Mouse (Mus musculus) liver, embryonic 16.5 days (tissue): ENCODE data around the gene Relch. TPM values are rescaled to one million over a fixed set of nuclear protein-coding genes. Genes with fewer than 3 reads are reported as not detected.
A peak's percentile ranks its signal among the peaks of the same experiment; 100 is the strongest.

Experiments used
- ATAC-seq: fragments of 200-750 bp; cut with Nextera tagmentation; 2 replicates; pipeline ENCODE4 v1.8.0; 2017; ENCODE audit warnings: low read depth, mild to moderate bottlenecking, moderate number of reproducible peaks, moderate library complexity
- H3K27ac ChIP-seq: fragments of 300-500 bp; sonication (generic); 2 replicates; pipeline ENCODE4 v1.5.1; 2014; ENCODE audit warnings: mild to moderate bottlenecking, low read length
- H3K27me3 ChIP-seq: fragments of 300-500 bp; sonication (generic); 2 replicates; pipeline ENCODE4 v1.6.1; 2014; ENCODE audit warnings: low read depth, low read length, mixed read lengths; ENCODE audit not compliant: control insufficient read depth, insufficient read depth
- H3K36me3 ChIP-seq: fragments of 300-500 bp; sonication (generic); 2 replicates; pipeline ENCODE4 v1.6.1; 2014; ENCODE audit warnings: mild to moderate bottlenecking; ENCODE audit not compliant: control insufficient read depth, insufficient read depth
- H3K4me1 ChIP-seq: fragments of 300-500 bp; sonication (generic); 2 replicates; pipeline ENCODE4 v1.6.1; 2014; ENCODE audit warnings: low read depth, low read length, mixed read lengths; ENCODE audit not compliant: control insufficient read depth
- H3K4me2 ChIP-seq: fragments of 300-500 bp; sonication (generic); 2 replicates; pipeline ENCODE4 v1.6.1; 2014; ENCODE audit warnings: low read depth, low read length, mixed read lengths
- H3K4me3 ChIP-seq: fragments of 300-500 bp; sonication (generic); 2 replicates; pipeline ENCODE4 v1.5.1; 2014; ENCODE audit warnings: low read depth, mild to moderate bottlenecking, low read length
- H3K9ac ChIP-seq: fragments of 300-500 bp; sonication (generic); 2 replicates; pipeline ENCODE4 v1.6.1; 2014; ENCODE audit warnings: low read depth, low read length
- H3K9me3 ChIP-seq: fragments of 300-500 bp; sonication (generic); replicated peaks from 2 replicates; pipeline ENCODE4 v1.6.1; 2016; ENCODE audit warnings: low read length; ENCODE audit not compliant: control insufficient read depth
- WGBS: fragments of 180-500 bp; shearing (Covaris S2); extraction: QIAGEN DNeasy Blood & Tissue Kit; methylation state at CpG from one replicate; pipeline ENCODE4 v1.1.7; 2014; ENCODE audit not compliant: insufficient replicate concordance; 5-methylcytosine and 5-hydroxymethylcytosine counted together
- polyA plus RNA-seq: library from polyadenylated mRNA; unstranded; fragments of >200 nt; fragmentation: Nextera tagmentation; extraction: Ambion mirVana; gene quantifications from 2 replicates; pipeline ENCODE4 v1.2.1, GENCODE M21; 2015

Gene Relch
- polyA plus RNA-seq, result 8.6 and 9.9 TPM in 2 replicates

DNA sequence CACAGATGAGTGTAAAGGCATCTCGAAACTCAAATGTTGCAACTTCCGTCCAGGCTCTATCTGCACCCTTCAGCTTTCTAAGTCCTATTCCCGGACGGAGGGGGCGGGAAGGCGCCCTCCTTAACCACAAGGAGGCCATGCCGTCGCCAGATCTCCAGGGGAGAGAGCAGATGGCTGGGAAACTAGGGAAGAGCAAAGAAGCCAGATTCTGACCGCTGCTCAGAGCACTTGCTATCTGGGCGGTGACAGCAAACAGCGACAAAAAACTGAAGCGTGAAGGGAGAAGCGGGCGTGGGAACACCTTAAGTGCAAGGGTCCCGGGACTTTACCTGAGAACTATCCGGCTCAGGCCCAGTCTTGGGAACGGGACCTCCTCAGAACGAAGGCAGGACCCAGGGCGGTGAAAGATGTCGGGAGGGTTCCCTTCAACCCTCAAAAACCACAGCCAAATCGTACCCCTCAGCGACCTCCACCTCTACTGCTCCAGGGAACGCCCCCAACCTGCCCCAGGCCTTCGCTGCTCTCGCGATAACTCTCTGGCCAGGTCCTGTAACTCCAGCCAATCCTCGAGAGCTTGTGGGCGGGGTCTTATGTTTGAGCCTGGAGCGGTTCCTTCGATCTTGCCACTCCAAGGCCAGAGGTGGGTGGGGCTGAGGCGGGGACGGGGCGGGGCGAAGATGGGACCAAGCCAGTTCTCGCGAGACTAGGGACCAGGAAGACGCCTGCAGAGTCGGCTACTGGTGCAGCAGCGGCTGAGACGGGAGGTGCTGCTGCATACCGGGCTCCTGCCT, at the start of gene Relch, which contains the start of gene Pign:
Relch (plus strand) TSS at position 691 of the 791 bp plus-strand sequence.
Pign (minus strand) TSS at position 507 of the 791 bp plus-strand sequence.
- no peaks in the 10 kb centered on the region for H3K9me3 ChIP-seq
- peaks cover 11% of the 10 kb centered on the region for H3K4me1 ChIP-seq
- peak; percentile 98 for ATAC-seq
- no peaks in the 10 kb centered on the region for H3K36me3 ChIP-seq
- no peaks in the 10 kb centered on the region for H3K27me3 ChIP-seq
- peak within 1 kb of the TSS; percentile 94 for H3K4me3 ChIP-seq
- H3K4me2 ChIP-seq, result peak within 1 kb of the TSS; percentile 89
- H3K27ac ChIP-seq, result peak within 1 kb of the TSS; percentile 84
- H3K9ac ChIP-seq, result peak within 1 kb of the TSS; percentile 91
- under 1% methylated on average over 41 of the region's 41 CpGs for WGBS

DNA sequence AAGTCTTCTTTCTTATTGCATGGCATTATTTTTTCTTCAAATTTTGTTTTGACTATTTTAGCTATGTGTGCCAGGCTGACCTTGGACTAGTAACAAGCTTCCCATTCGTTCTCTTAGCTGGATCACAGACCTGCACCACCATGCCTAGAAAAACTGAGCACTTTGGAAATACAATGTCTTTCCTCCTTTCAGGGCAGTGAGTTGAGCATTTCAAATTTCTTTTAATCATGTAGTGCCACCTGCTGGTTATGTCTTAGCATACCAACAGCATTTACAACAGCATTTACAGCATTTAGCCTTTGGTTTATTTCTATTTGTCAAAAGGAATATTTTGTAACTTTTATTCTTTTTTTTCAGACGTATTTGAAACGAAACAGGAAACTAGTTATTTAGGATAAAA, 33.2 kb upstream of the Relch start:
- Histone ChIP-seq H3K4me2 (no peak overlapping the region), H3K27ac (no peak overlapping the region), H3K4me3 (no peak overlapping the region), H3K4me1 (no peaks in the 10 kb centered on the region), H3K36me3 (no peaks in the 10 kb centered on the region), H3K27me3 (no peaks in the 10 kb centered on the region), H3K9ac (no peak overlapping the region), H3K9me3 (no peaks in the 10 kb centered on the region)
- no peak for ATAC-seq
- WGBS, result 34% methylated on average over 3 of the region's 3 CpGs

DNA sequence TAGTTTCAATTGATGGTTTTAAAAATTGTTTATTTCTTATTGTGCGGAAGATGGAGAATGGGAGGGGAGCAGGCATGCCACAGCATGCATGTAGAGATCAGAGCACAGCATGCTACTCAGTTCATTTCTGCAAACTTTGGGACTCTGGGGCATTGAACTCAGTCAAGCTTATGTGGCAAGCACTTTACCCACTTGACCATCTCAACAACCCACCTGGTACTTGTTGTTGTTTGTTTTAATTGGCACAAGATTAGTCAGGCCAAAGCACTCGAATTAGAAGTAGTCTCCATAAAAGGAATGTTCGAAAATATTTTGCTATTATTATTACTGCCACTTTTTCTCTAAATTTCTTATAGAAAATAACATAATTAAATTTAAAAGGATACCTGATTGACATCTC, 19.6 kb upstream of the Relch start:
- no peak for ATAC-seq
- WGBS, result 72% methylated on average over 3 of the region's 3 CpGs
- peaks cover 5% of the 10 kb centered on the region; the same call in 1 of the 2 replicates for H3K36me3 ChIP-seq
- no peak overlapping the region for H3K27ac ChIP-seq
- H3K9ac ChIP-seq, result no peak overlapping the region
- H3K9me3 ChIP-seq, result no peaks in the 10 kb centered on the region
- H3K27me3 ChIP-seq, result no peaks in the 10 kb centered on the region
- no peak overlapping the region for H3K4me2 ChIP-seq
- no peaks in the 10 kb centered on the region for H3K4me1 ChIP-seq
- H3K4me3 ChIP-seq, result no peak overlapping the region

DNA sequence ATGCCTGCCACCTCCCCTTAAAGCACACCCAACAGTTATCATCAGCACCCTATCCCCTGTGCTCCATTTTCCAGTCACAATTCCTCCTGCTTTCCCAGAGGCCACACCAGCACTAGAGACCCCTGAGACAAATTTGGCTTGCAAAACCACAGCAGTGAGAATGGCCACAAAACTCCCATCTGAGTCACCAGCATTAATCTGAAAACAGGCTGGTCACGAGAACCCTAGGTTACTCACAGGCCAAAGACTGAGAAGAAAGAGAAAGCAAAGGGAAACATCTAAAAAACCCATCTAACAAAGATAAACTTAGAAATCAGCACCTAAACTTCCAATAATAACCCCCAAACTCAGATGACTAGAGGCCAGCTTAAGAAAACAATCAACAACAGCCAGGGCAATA, 13.0 kb upstream of the Relch start:
- H3K4me2 ChIP-seq, result no peak overlapping the region
- no peaks in the 10 kb centered on the region for H3K9me3 ChIP-seq
- H3K36me3 ChIP-seq, result peaks cover 5% of the 10 kb centered on the region; the same call in 1 of the 2 replicates
- 74% methylated on average over 1 of the region's 1 CpGs for WGBS
- ATAC-seq, result no peak
- H3K4me3 ChIP-seq, result no peak overlapping the region
- no peak overlapping the region for H3K9ac ChIP-seq
- no peaks in the 10 kb centered on the region for H3K4me1 ChIP-seq
- no peak overlapping the region for H3K27ac ChIP-seq
- H3K27me3 ChIP-seq, result no peaks in the 10 kb centered on the region

DNA sequence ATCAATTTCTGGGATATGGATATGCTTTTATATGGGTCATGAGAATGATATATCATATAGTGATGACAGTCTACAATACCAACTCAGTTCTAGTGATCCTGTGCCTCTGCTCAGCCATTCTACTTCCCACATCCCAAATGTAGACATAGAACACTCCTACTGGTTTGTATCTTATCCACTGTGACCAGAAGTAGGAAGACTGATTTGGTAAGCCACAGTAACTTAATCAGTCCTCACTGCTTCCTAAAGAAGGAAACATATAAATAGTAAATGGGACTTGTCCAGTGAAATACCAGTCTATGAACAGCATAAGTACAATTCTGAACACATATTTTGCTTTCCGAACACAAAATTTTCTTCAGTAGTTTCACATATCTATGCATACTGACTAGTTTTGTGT, 9.7 kb upstream of the Relch start:
- no peaks in the 10 kb centered on the region for H3K9me3 ChIP-seq
- no peak for ATAC-seq
- 83% methylated on average over 1 of the region's 1 CpGs for WGBS

DNA sequence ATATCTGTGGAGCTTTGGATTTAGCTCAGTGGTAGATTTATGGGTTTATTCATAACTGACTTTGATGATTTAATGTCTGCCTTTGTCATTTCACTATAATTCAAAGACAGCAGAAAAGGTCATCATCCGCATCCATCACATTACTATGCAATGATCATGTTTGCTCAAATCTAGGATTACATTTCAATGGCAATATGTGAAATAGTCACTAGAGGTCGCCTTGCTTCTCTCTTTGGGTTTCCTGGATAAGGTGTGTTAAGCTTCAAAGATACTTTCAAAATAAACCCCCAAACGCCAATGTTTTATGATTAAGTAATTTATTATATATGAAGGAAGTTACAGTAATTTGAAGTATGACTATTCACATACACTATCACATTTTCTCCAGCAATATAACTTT, 3.6 kb upstream of the Relch start:
- Histone ChIP-seq H3K4me2 (no peak overlapping the region), H3K27ac (no peak overlapping the region), H3K4me3 (no peak overlapping the region), H3K36me3 (peaks cover 2% of the 10 kb centered on the region; the same call in 1 of the 2 replicates), H3K9ac (no peak overlapping the region), H3K4me1 (peaks cover 11% of the 10 kb centered on the region), H3K9me3 (no peaks in the 10 kb centered on the region), H3K27me3 (no peaks in the 10 kb centered on the region)
- ATAC-seq, result no peak
- WGBS, result 17% methylated on average over 3 of the region's 3 CpGs

More for the DNA sequence above, 9.7 kb upstream of the Relch start:
- Histone ChIP-seq H3K4me2 (no peak overlapping the region), H3K36me3 (peaks cover 2% of the 10 kb centered on the region; the same call in 1 of the 2 replicates), H3K9ac (no peak overlapping the region), H3K27me3 (no peaks in the 10 kb centered on the region), H3K27ac (no peak overlapping the region), H3K4me3 (no peak overlapping the region), H3K4me1 (no peaks in the 10 kb centered on the region)

DNA sequence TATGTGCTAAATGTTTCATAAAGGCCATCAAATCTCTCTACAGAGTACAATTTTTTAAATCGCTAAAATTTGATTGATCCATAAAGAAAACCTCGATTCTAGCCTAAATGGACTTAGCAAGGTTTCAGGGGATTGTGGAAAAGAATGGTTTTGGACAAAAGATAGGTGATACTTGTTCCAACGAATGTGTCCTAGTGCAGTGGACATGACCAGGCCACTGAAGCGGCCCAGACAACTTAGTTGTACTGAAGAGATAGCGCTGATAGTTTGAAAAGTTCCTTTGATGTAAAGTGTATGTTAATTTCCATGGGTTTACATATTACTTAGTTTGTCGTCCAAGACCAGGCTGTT, 866 bp upstream of the Relch start:
- H3K4me3 ChIP-seq, result peak overlapping the region; percentile 94
- peaks cover 11% of the 10 kb centered on the region for H3K4me1 ChIP-seq
- H3K27me3 ChIP-seq, result no peaks in the 10 kb centered on the region
- no peaks in the 10 kb centered on the region for H3K36me3 ChIP-seq
- peak overlapping the region; percentile 68 for H3K9ac ChIP-seq
- WGBS, result 4% methylated on average over 6 of the region's 6 CpGs
- peak overlapping the region; percentile 84 for H3K27ac ChIP-seq
- peak overlapping the region; percentile 72 for H3K4me2 ChIP-seq
- H3K9me3 ChIP-seq, result no peaks in the 10 kb centered on the region
- ATAC-seq, result no peak

DNA sequence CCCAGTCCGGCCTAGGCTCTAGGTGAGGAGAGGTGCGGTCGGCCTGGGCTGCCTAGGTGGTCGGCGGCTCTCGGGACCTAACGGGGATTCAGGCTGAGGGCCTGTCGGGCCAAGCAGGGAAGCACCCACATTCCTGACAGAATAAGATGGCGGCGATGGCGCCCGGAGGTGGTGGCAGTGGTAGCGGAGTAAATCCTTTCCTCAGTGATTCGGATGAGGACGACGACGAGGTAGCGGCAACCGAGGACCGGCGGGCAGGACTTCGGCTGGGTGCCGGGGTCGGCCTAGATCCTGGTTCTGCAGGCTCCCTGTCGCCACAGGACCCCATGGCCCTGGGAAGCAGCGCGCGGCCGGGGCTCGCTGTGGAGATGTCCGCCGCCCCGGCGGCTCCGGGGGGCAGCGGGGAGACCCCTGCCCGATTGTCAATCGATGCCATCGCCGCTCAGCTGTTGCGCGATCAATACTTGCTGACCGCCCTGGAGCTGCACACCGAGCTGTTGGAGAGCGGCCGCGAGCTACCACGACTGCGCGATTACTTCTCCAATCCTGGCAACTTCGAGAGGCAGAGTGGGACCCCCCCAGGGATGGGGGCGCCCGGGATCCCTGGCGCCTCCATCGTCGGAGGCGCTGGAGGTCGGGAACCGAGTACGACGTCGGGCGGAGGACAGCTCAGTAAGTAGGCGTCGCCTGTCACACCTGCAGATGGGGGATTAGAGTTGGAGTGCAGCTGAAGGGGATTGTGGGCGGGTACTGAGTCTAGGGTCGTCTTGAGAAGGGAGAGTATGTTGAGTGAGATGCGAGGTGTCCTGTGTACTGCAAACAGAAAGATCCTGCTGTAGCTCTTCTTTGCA, 526 bp downstream of the Relch start:
- H3K36me3 ChIP-seq, result no peaks in the 10 kb centered on the region
- WGBS, result under 1% methylated on average over 68 of the region's 68 CpGs
- H3K9ac ChIP-seq, result peak overlapping the region; percentile 91

DNA sequence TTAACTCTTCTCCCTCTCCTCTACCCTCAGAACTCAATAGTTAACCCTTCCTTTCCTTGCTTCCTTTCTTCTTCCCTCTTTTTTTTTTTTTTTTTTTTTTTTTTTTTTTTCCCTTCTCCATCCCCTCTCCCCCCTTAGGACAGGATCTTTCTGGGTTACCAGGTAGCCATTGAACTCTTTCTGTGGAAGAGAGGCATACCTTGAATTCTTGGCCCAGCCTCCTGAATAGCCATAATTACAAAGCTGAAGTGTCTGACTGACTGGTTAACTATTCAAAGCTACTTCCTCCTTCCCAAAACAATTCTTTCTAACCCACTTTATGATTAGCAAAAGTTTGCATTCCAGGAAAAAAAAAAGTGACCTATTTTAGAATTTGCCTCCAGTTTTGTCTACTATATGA, 6.0 kb downstream of the Relch start:
- Histone ChIP-seq H3K27ac (no peak overlapping the region), H3K9me3 (no peaks in the 10 kb centered on the region), H3K4me1 (peaks cover under 1% of the 10 kb centered on the region; the same call in 1 of the 2 replicates), H3K4me3 (no peak overlapping the region), H3K27me3 (no peaks in the 10 kb centered on the region), H3K36me3 (no peaks in the 10 kb centered on the region), H3K4me2 (no peak overlapping the region), H3K9ac (no peak overlapping the region)
- ATAC-seq, result no peak

More for the DNA sequence above, 526 bp downstream of the Relch start:
- peak overlapping the region; percentile 94 for H3K4me3 ChIP-seq
- peak overlapping the region; percentile 89 for H3K4me2 ChIP-seq
- no peaks in the 10 kb centered on the region for H3K9me3 ChIP-seq
- peaks cover 11% of the 10 kb centered on the region for H3K4me1 ChIP-seq
- H3K27me3 ChIP-seq, result no peaks in the 10 kb centered on the region
- peak overlapping the region; percentile 32 for H3K27ac ChIP-seq
- peak; percentile 1; the same call in 1 of the 2 replicates for ATAC-seq
